Mouse (Mus musculus) spleen, postnatal 10 days (tissue): Measurements from ENCODE around the gene Rfc1.

Experiments used
- DNase-seq, 2 experiments: peaks; one replicate each; pipeline ENCODE4 v3.0.0; 2021 to 2022; ENCODE audit warnings: low spot score in 2 of 2

Rfc1 gene

GRCm38 (mm10) chr5:65335298-65336074 is at the start of gene Rfc1:
TSS of gene Rfc1 (minus strand) at chr5:65335670.
- DNase-seq, result peak; percentile 82 to 90

GRCm38 (mm10) chr5:65374746-65375145 is 39.3 kb upstream of the Rfc1 start:
- no peak for DNase-seq

- DNase-seq, result no peak
Observed at GRCm38 (mm10) chr5:65371551-65371950, 36.1 kb upstream of the Rfc1 start.

GRCm38 (mm10) chr5:65367837-65368236 is 32.4 kb upstream of the Rfc1 start:
- DNase-seq, result no peak

- DNase-seq, result no peak
Observed at GRCm38 (mm10) chr5:65357771-65358170, 22.3 kb upstream of the Rfc1 start.

GRCm38 (mm10) chr5:65356851-65357250 is 21.4 kb upstream of the Rfc1 start:
- DNase-seq, result no peak

GRCm38 (mm10) chr5:65354985-65355384 is 19.5 kb upstream of the Rfc1 start:
- peak in 1 of 2 experiments; percentile 22 for DNase-seq

- DNase-seq, result no peak
Observed at GRCm38 (mm10) chr5:65354097-65354496, 18.6 kb upstream of the Rfc1 start.

GRCm38 (mm10) chr5:65350508-65350907 is 15.0 kb upstream of the Rfc1 start:
- no peak for DNase-seq

- DNase-seq, result no peak
Observed at GRCm38 (mm10) chr5:65348168-65348567, 12.7 kb upstream of the Rfc1 start, which contains the start of gene Klb. TSS of gene Klb (plus strand) at chr5:65348314.

- DNase-seq, result no peak
Observed at GRCm38 (mm10) chr5:65340167-65340566, 4.7 kb upstream of the Rfc1 start.

GRCm38 (mm10) chr5:65338394-65338793 is 2.9 kb upstream of the Rfc1 start:
- peak in 1 of 2 experiments; percentile 25 for DNase-seq

- no peak for DNase-seq
Observed at GRCm38 (mm10) chr5:65336075-65336355, 545 bp upstream of the Rfc1 start.

- no peak for DNase-seq
Observed at GRCm38 (mm10) chr5:65334788-65335187, 682 bp downstream of the Rfc1 start.

GRCm38 (mm10) chr5:65329971-65330370 is 5.5 kb downstream of the Rfc1 start:
- no peak for DNase-seq

- peak in 1 of 2 experiments; percentile 35 for DNase-seq
Observed at GRCm38 (mm10) chr5:65326212-65326611, 9.3 kb downstream of the Rfc1 start.

GRCm38 (mm10) chr5:65324758-65325355 is 10.6 kb downstream of the Rfc1 start:
- DNase-seq, result no peak

GRCm38 (mm10) chr5:65324271-65324670 is 11.2 kb downstream of the Rfc1 start:
- no peak for DNase-seq

GRCm38 (mm10) chr5:65322165-65322564 is 13.3 kb downstream of the Rfc1 start:
- DNase-seq, result peak in 1 of 2 experiments; percentile 42

GRCm38 (mm10) chr5:65319176-65319575 is 16.3 kb downstream of the Rfc1 start:
- no peak for DNase-seq

GRCm38 (mm10) chr5:65308866-65309265 is 26.6 kb downstream of the Rfc1 start:
- DNase-seq, result no peak

GRCm38 (mm10) chr5:65308208-65308607 is 27.3 kb downstream of the Rfc1 start:
- DNase-seq, result no peak

GRCm38 (mm10) chr5:65305516-65305915 is 30.0 kb downstream of the Rfc1 start:
- no peak for DNase-seq
